Mouse (Mus musculus): ENCODE measurements around the gene Olfr157.
"Not testable (repeated sequence)": the region's sequence is repeated elsewhere in the genome, so short reads cannot be mapped to it uniquely, and the experiment has no call there.

Gene Olfr157

GRCm38 (mm10) chr4:43798936-43799335, 41.1 kb downstream of the Olfr157 start:
- DNase-seq (ENCODE audit: low spot score in 2 of 2) = no peak

- not testable (repeated sequence) for DNase-seq (ENCODE audit: low spot score in 2 of 2)
Measured at GRCm38 (mm10) chr4:43795844-43796243, 44.2 kb downstream of the Olfr157 start.

- no peak for DNase-seq (ENCODE audit: low spot score in 2 of 2)
Measured at GRCm38 (mm10) chr4:43795296-43795695, 44.7 kb downstream of the Olfr157 start.
